Mouse (Mus musculus): ENCODE results near the gene Anks1. TPM values are rescaled to one million over a fixed set of nuclear protein-coding genes. Genes with fewer than 3 reads are reported as not detected.

Anks1 gene
- total RNA-seq, 1 experiment, result 20.9 TPM

DNA sequence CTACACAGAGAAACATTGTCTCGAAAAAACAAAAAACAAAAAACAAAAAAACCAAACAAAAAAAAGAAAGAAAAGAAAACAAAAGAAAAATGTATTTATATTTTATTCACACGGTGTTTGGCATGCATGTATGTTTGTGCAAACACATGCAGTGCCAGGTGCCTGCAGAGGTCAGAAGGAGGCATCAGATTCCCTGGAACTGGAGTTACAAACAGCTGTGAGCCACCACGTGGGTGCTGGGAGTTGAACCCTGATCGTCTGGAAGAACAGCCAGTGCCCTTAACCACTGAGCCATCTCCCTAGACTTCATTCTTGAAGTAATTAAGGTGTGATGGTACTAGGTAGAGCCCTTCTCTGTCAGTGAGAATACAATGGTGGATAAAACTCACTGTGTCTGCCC lies 57.0 kb downstream of the Anks1 start:
- H3K4me1 ChIP-seq (ENCODE audit: control insufficient read depth in 2 of 2, insufficient read depth in 2 of 2, low read length in 2 of 2, poor library complexity in 1 of 2), result peaks cover 5 to 19% of the 10 kb centered on the region in 2 experiments; a peak in 3 of 4 replicates
- in situ Hi-C loops (cut with MboI; ENCODE audit: low sequenced_read_pairs in 2 of 2, unreplicated experiment in 2 of 2), result no loop called here
- no peak overlapping the region for H3K9ac ChIP-seq (ENCODE audit: insufficient read depth, low read depth, low read length, poor library complexity, severe bottlenecking)

DNA sequence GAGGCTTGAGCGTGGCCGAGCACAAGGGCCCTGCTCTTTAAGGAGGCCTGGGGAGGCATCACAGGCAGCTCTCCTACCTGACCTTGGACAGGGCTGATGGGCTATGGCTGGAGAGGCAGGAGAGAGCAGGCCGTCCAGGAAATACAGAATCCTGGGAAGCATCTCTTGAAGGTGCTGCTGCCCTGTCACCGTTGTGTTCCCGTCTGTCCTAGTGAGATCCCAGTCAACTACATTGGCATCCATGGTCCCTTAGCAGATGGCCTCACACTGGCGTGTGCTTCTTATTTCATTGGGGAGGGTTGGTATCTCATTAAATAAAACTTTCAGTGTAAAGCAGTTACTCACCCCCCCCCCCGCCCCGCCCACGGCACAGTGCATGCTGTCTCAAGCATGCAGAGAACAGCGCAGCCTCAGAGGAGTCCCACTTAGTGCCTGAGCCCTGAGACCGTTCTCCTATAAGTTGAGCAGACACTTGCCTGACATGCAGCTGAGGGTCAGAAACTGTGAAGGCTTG lies 57.5 kb downstream of the Anks1 start:
- Histone ChIP-seq H3K9me3 (ENCODE audit: control insufficient read depth, insufficient read depth, low read depth, low read length) (no peaks in the 10 kb centered on the region), H3K36me3 (ENCODE audit: control insufficient read depth, insufficient read depth, low read length, poor library complexity, severe bottlenecking) (no peaks in the 10 kb centered on the region), H3K4me1 (ENCODE audit: control insufficient read depth in 2 of 2, insufficient read depth in 2 of 2, low read length in 2 of 2, poor library complexity in 1 of 2) (peaks cover 5 to 23% of the 10 kb centered on the region in 2 experiments; a peak in 3 of 4 replicates), H3K4me3 (ENCODE audit: insufficient read depth in 1 of 2, low read depth in 1 of 2, low read length in 2 of 2, poor library complexity in 1 of 2, severe bottlenecking in 1 of 2) (no peak overlapping the region), H3K9ac (ENCODE audit: insufficient read depth, low read depth, low read length, poor library complexity, severe bottlenecking) (no peak overlapping the region), H3K27ac (ENCODE audit: insufficient read depth, low read depth, low read length, poor library complexity, severe bottlenecking) (no peak overlapping the region)
- TF ChIP-seq ZC3H11A (IDR thresholded peaks at IDR 0.05; ENCODE audit: borderline replicate concordance, low read depth, low read length) (no peak), HCFC1 (IDR thresholded peaks at IDR 0.05; ENCODE audit: borderline replicate concordance, insufficient read depth, low read length) (no peak), ZNF384 (IDR thresholded peaks at IDR 0.05; ENCODE audit: low read depth, low read length) (no peak), CHD2 (IDR thresholded peaks at IDR 0.05; ENCODE audit: low read depth, low read length) (no peak), MAFK (IDR thresholded peaks at IDR 0.05; ENCODE audit: insufficient read depth, low read depth, low read length) (no peak)
- DNase-seq (ENCODE audit: low read depth, low spot score), result no peak
- in situ Hi-C loops (cut with MboI; ENCODE audit: low sequenced_read_pairs in 2 of 2, unreplicated experiment in 2 of 2), result no loop called here

More for the DNA sequence above, 57.0 kb downstream of the Anks1 start:
- Histone ChIP-seq H3K4me3 (ENCODE audit: insufficient read depth in 1 of 2, low read depth in 1 of 2, low read length in 2 of 2, poor library complexity in 1 of 2, severe bottlenecking in 1 of 2) (no peak overlapping the region), H3K27ac (ENCODE audit: insufficient read depth, low read depth, low read length, poor library complexity, severe bottlenecking) (no peak overlapping the region), H3K9me3 (ENCODE audit: control insufficient read depth, insufficient read depth, low read depth, low read length) (no peaks in the 10 kb centered on the region), H3K36me3 (ENCODE audit: control insufficient read depth, insufficient read depth, low read length, poor library complexity, severe bottlenecking) (no peaks in the 10 kb centered on the region)
- no peak for DNase-seq (ENCODE audit: low read depth, low spot score)
- no peak for TF ChIP-seq ZNF384 (IDR thresholded peaks at IDR 0.05; ENCODE audit: low read depth, low read length)
- no peak for TF ChIP-seq MAFK (IDR thresholded peaks at IDR 0.05; ENCODE audit: insufficient read depth, low read depth, low read length)

DNA sequence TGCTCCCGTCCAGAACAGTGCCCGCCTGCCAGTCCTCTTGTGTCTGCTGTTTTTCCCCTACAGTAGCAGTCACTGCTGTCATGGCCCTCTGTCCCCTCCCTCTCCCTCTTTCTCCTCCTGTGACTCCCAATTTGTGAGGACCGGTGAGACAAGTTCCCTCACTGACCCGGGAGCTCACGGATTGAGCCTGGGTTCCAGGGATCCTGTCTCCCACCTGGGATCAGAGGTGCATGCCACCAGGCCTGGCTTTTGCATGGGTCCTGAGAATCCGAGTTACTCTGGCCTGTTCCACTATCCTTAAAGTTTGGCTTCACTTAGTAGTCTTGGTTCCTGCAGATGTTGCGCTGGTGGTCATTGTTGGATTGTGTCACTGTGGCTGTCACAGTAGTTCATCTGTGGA lies 58.4 kb downstream of the Anks1 start:
- in situ Hi-C loops (cut with MboI; ENCODE audit: low sequenced_read_pairs in 2 of 2, unreplicated experiment in 2 of 2), result no loop called here
- Histone ChIP-seq H3K4me1 (ENCODE audit: control insufficient read depth in 2 of 2, insufficient read depth in 2 of 2, low read length in 2 of 2, poor library complexity in 1 of 2) (peaks cover 6 to 24% of the 10 kb centered on the region in 2 experiments; a peak in 3 of 4 replicates), H3K4me3 (ENCODE audit: insufficient read depth in 1 of 2, low read depth in 1 of 2, low read length in 2 of 2, poor library complexity in 1 of 2, severe bottlenecking in 1 of 2) (no peak overlapping the region), H3K9ac (ENCODE audit: insufficient read depth, low read depth, low read length, poor library complexity, severe bottlenecking) (no peak overlapping the region), H3K36me3 (ENCODE audit: control insufficient read depth, insufficient read depth, low read length, poor library complexity, severe bottlenecking) (no peaks in the 10 kb centered on the region), H3K9me3 (ENCODE audit: control insufficient read depth, insufficient read depth, low read depth, low read length) (no peaks in the 10 kb centered on the region), H3K27ac (ENCODE audit: insufficient read depth, low read depth, low read length, poor library complexity, severe bottlenecking) (no peak overlapping the region)
- no peak for TF ChIP-seq MAFK (IDR thresholded peaks at IDR 0.05; ENCODE audit: insufficient read depth, low read depth, low read length)
- no peak for TF ChIP-seq HCFC1 (IDR thresholded peaks at IDR 0.05; ENCODE audit: borderline replicate concordance, insufficient read depth, low read length)
- no peak for TF ChIP-seq CHD2 (IDR thresholded peaks at IDR 0.05; ENCODE audit: low read depth, low read length)
- no peak for TF ChIP-seq ZNF384 (IDR thresholded peaks at IDR 0.05; ENCODE audit: low read depth, low read length)
- no peak for TF ChIP-seq ZC3H11A (IDR thresholded peaks at IDR 0.05; ENCODE audit: borderline replicate concordance, low read depth, low read length)
- DNase-seq (ENCODE audit: low read depth, low spot score), result no peak

DNA sequence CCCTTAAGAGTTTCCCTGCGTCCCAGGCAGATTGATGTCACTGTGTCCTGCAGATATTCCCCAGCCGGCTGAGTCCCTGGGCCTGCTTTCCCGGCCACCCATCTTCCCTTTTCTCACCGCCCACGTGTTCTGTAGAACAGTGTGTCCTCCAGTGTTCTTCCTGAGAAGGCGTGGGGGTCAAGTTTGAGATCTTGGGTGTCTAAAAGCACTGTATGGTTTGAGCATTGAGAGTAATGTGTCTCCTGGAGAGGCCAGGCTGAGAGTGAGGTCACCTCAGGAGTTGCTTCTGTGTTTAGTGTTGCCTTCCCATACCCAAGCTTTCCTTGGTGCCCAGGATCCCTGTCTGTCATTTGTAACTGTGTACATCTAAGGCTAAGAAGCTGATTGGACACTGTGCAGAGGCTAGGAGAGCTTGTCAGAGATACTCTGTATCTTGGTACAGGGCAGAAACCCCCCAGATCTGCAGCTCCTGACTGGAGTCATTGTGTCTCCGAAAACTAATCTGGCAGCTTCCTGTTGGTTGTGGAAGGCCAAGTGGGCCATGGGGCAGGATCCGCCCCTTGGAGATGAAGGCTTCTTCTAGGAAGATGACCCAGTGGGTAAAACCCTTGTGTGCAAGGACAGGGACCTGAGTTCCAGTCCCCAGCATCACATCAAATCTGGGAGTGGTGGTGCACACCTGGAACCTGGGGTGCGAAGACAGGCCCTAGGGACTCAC lies 59.1 kb downstream of the Anks1 start:
- H3K4me3 ChIP-seq (ENCODE audit: insufficient read depth in 1 of 2, low read depth in 1 of 2, low read length in 2 of 2, poor library complexity in 1 of 2, severe bottlenecking in 1 of 2), result no peak overlapping the region
- H3K9ac ChIP-seq (ENCODE audit: insufficient read depth, low read depth, low read length, poor library complexity, severe bottlenecking), result no peak overlapping the region
- no peak for TF ChIP-seq CHD2 (IDR thresholded peaks at IDR 0.05; ENCODE audit: low read depth, low read length)
- TF ChIP-seq MAFK (IDR thresholded peaks at IDR 0.05; ENCODE audit: insufficient read depth, low read depth, low read length), result no peak
- no peak for TF ChIP-seq HCFC1 (IDR thresholded peaks at IDR 0.05; ENCODE audit: borderline replicate concordance, insufficient read depth, low read length)
- TF ChIP-seq ZNF384 (IDR thresholded peaks at IDR 0.05; ENCODE audit: low read depth, low read length), result no peak
- TF ChIP-seq ZC3H11A (IDR thresholded peaks at IDR 0.05; ENCODE audit: borderline replicate concordance, low read depth, low read length), result no peak
- in situ Hi-C loops (cut with MboI; ENCODE audit: low sequenced_read_pairs in 2 of 2, unreplicated experiment in 2 of 2), result no loop called here
- no peaks in the 10 kb centered on the region for H3K36me3 ChIP-seq (ENCODE audit: control insufficient read depth, insufficient read depth, low read length, poor library complexity, severe bottlenecking)
- peaks cover 6 to 25% of the 10 kb centered on the region in 2 experiments; a peak in 3 of 4 replicates for H3K4me1 ChIP-seq (ENCODE audit: control insufficient read depth in 2 of 2, insufficient read depth in 2 of 2, low read length in 2 of 2, poor library complexity in 1 of 2)
- H3K9me3 ChIP-seq (ENCODE audit: control insufficient read depth, insufficient read depth, low read depth, low read length), result no peaks in the 10 kb centered on the region
- H3K27ac ChIP-seq (ENCODE audit: insufficient read depth, low read depth, low read length, poor library complexity, severe bottlenecking), result no peak overlapping the region
- DNase-seq (ENCODE audit: low read depth, low spot score), result no peak
